Mouse (Mus musculus): ENCODE results near the gene Tox2. TPM values are rescaled to one million over a fixed set of nuclear protein-coding genes. Genes with fewer than 3 reads are reported as not detected.

The Tox2 gene
- total RNA-seq (2021) (1 to 10 TPM; 4.0 to 7.4 TPM), polyA plus RNA-seq (2012; rRNA removed) (8.0 and 32.8 TPM in 2 replicates)
- long read RNA-seq, partial matches to known transcripts: 2 of 4 reads
- long read RNA-seq, other reads (novel, unspliced or antisense): 2 of 4 reads

DNA sequence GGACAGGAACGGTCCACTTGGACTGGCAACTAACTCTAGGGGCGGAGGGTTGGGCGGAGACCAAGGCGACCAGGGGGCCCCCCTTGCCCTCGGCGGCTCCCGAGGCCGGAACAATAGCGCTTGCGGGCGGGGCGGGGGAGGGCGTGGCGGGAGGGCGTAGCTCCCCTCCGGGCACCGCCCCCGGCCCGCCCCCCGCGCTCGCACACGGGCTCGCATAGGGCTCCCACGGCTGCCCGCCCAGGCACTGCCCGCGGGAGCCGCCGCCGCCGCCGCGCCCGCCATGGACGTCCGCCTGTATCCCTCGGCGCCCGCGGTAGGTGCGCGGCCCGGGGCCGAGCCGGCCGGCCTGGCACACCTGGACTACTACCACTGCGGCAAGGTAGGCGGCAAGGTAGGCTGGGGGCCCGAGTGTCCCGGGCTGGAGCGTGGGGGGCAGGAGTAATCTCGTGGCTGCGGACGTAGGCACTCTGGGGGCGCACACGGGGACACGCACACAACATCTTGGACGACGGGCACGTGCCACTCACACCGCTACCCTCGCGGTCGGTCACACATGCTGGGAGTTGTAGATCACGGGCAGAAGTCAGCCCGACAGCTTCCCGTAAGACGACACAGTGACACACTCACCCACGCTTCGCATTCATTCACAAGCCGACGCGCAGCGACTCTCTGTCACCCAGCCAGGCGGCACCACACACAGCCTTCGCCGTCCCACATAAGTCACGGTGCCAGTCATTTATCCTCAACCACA, at the start of gene Tox2:
Gene Tox2, plus strand, starts transcription at position 242 of the 751 bp plus-strand sequence.
- DNase-seq: peak; percentile 84

DNA sequence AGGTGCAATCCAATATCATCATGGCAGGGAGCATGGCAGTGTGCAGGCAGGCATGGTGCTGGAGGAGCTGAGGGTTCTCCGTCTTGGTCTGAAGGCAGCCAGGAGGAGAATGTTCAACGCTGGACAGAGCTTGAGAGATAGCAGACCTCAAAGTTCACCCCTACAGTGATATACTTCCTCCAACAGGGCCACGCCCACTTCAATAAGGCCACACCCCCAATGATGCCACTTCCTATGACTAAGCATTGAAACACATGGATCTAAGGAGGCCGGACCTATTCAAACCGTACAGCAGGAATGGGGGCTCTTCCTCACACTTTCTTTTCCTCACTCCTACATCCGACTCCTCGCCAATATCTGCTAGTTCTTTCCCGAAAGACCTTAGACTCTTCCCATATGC, 48.3 kb upstream of the Tox2 start:
- no peak for DNase-seq

- no peak for DNase-seq
Measured at GRCm38 (mm10) chr2:163158979-163159378, 43.9 kb upstream of the Tox2 start.

GRCm38 (mm10) chr2:163164461-163164990, 38.4 kb upstream of the Tox2 start:
- no peak for DNase-seq

- peak; percentile 89 for DNase-seq
Measured at GRCm38 (mm10) chr2:163166067-163166805, 36.7 kb upstream of the Tox2 start.

DNA sequence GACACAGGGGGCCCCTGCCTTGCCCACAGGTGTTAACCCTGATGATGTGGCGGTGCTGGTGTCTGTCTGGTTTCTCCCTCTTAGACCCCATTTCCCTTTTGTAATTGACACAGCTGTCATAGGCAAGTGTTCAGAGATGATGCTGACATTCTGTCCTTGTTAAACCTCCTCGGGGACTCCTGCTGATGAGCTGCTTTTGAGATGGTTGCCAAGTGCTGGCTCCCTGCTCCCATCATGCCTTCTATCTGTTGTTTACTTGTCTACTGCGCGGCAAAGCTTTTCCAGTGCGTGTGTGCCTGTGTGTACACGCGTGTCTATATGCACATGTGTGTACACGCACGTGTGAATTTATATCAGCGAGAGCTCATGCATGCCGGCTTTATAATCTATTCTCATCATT, 31.0 kb upstream of the Tox2 start:
- no peak for DNase-seq

- DNase-seq: no peak
Measured at GRCm38 (mm10) chr2:163174066-163174465, 28.9 kb upstream of the Tox2 start.

GRCm38 (mm10) chr2:163175831-163176230, 27.1 kb upstream of the Tox2 start:
- DNase-seq: no peak

GRCm38 (mm10) chr2:163176502-163176901, 26.4 kb upstream of the Tox2 start:
- DNase-seq: no peak

GRCm38 (mm10) chr2:163187552-163187951, 15.4 kb upstream of the Tox2 start:
- no peak for DNase-seq

- no peak for DNase-seq
Measured at GRCm38 (mm10) chr2:163189596-163189995, 13.3 kb upstream of the Tox2 start.

DNA sequence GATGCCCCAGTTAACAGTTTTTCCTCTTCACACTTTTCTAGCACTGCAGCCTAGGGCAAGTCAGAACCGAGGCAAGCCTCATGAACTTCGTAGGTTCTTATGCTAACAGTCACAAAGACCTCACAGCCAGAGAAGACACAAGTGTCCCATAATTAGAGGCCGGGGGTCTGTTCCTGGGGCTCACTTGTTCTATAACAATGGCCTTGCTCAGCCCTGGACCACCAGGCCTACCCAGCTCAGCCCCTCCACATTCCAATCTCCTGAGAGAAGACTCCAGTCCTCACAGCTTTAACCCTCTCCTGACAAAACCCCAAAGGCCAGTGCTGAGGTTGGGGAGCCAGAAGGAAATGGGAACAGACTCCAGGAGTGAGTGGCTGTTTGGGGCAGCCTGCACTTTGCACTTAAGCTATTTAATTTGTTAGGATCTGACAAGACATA, 12.9 kb upstream of the Tox2 start:
- DNase-seq: no peak

DNA sequence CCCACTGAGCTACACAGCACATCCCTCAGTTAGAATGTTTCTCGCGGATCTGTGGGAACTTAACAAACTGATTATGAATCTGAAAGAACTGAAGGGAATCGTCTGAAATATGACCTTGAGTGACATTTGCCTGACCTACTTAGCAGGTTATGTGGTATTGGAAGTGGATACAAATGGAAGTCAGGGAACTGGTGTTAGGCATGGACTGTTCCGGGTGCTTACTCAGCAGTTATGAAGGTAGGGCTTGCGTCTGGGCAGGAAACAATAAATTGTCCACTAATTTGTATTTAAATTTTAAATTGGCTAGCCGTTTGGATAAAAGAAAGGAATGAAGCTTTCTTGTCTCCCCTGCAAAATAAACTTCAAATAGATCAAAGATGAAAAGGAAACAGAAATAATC, 10.4 kb upstream of the Tox2 start:
- DNase-seq: no peak

DNA sequence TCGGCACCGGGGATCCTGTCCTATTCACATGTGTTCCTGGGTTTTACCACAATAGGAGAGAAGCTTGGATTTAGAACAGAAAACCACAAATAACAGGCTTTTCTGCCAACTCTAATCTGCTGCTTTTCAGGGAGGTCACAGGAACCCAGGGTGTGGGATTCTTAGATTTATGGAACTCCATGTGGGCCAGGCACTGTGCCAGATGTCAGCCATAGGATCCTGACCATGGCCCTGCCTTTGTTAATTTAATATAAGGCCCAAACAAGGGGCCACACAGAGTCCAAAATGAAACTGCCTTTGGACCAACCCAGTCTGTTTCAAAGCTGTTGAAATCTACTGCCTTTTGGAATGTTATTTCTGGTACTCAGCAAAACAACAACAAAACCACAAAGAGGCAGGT, 8.9 kb upstream of the Tox2 start:
- no peak for DNase-seq

DNA sequence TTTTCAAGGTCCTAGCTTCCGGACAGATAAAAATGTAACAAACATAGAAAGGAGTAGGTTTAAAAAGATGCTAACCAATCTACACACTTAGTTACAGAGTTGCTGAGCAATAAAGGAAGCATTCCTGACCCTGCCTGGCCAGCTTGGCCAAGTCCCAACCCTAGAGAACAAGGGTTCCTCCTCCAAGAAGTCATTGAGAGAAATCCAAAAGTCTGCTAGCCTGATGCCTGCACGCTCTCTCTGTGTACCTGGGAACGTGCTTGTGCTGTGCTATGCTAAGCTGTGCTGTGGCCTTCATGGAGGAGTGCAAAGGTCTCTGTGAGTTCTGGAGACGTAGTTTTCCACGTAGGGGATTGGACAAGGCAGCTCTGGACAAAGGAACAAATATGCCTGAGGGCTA, 8.4 kb upstream of the Tox2 start:
- peak; percentile 44 for DNase-seq

- no peak for DNase-seq
Measured at GRCm38 (mm10) chr2:163195106-163195833, 7.7 kb upstream of the Tox2 start.

GRCm38 (mm10) chr2:163195834-163196145, 7.1 kb upstream of the Tox2 start:
- no peak for DNase-seq

GRCm38 (mm10) chr2:163201897-163202296, 1.0 kb upstream of the Tox2 start:
- DNase-seq: no peak

GRCm38 (mm10) chr2:163202553-163202883, 407 bp upstream of the Tox2 start:
- no peak for DNase-seq

DNA sequence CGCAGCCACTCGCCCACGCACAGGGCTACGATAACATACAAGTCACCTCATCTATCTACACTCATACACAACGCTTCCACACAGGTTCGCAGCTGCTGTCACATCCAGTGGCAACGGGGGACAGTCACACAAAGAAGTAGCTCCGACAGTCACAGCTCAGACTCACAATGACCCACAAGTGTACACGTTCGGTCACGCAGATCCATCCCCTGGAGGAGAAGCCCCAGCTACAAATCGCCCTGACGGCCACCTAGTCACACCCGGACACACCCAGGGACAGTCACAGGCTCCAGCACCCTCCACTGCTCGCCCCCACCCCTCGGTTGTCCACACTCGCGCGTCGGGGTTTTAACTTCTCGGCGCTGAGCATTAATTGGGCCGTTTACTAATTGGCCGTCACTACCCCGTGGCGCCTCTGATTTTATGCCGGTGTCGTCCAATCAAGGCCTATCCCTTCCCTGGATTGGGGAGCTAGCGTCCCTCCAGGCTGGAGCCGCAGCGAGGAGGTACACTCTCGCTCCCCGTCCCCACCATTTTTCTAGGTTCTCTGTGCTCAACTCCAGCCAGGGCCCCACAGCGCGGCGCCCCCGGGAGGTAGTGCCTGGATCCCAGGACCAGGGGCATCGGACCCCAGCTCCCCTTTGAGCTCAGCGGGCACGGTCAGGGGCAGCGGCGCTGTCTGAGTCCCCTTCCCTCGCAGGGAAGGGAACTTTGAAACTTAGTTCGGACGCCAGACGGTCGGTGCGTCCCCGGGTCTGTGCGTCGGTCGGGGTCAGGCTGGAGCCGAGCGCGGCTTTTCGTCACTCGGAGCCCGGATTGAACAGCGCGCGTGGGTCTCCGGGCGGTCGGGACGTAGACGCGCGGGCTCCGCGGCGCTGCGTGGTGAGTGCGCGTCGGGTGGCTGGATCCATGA, 966 bp downstream of the Tox2 start:
- DNase-seq: peak; percentile 39

DNA sequence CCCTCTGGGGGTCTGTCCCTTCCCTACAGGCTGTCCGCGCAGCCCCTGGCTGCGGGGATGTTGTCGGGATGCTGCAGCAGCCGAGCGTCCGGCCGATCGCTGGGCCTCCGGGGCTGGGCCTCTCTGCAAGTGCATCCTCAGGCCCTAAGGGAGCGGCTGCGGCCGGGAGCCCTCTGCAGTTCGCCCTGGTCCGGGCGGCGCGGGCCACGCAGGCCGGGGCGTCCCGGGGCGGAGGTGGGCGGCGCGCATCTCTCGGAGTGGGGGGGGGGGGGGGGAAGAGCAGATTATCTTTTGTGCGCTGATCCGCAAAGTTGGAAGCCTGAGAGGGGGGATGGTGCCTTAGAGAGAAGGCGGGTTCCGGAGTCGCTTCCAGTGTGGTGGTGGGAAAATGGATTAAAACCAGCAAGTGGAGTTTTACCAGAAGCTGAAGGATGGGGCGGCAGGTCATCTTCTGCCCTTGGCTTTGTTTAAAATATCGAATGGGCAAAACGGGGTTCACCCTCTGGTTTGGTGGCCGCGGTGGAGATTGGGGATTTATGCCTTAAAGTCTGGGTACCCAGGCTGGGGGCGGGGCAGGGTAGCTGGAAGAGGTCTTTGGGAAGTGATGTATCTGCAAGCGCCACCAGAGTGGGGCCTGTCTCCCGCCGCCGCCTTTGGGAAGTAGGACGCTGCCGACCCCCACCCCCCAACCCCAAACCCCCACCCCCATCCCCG, 1.8 kb downstream of the Tox2 start:
- no peak for DNase-seq
